Mouse (Mus musculus): ENCODE results near the gene Slc25a12.

Gene Slc25a12

GRCm38 (mm10) chr2:71349511-71349910 is 18.0 kb downstream of the Slc25a12 start:
- no peak for DNase-seq

- DNase-seq = no peak
Observed at GRCm38 (mm10) chr2:71347732-71348490, 19.6 kb downstream of the Slc25a12 start.

GRCm38 (mm10) chr2:71347160-71347559 is 20.4 kb downstream of the Slc25a12 start:
- no peak for DNase-seq

GRCm38 (mm10) chr2:71343884-71344640 is 23.5 kb downstream of the Slc25a12 start:
- DNase-seq = no peak

- DNase-seq = no peak
Observed at GRCm38 (mm10) chr2:71340126-71340525, 27.4 kb downstream of the Slc25a12 start.

- no peak for DNase-seq
Observed at GRCm38 (mm10) chr2:71338145-71338796, 29.3 kb downstream of the Slc25a12 start.

GRCm38 (mm10) chr2:71336631-71337030 is 30.9 kb downstream of the Slc25a12 start:
- DNase-seq = no peak

- DNase-seq = no peak
Observed at GRCm38 (mm10) chr2:71336209-71336608, 31.3 kb downstream of the Slc25a12 start.

- no peak for DNase-seq
Observed at GRCm38 (mm10) chr2:71333986-71334822, 33.3 kb downstream of the Slc25a12 start.

- DNase-seq = no peak
Observed at GRCm38 (mm10) chr2:71329761-71330160, 37.8 kb downstream of the Slc25a12 start.

- no peak for DNase-seq
Observed at GRCm38 (mm10) chr2:71328391-71329160, 39.0 kb downstream of the Slc25a12 start.

GRCm38 (mm10) chr2:71327715-71328114 is 39.8 kb downstream of the Slc25a12 start:
- no peak for DNase-seq

GRCm38 (mm10) chr2:71326766-71327464 is 40.6 kb downstream of the Slc25a12 start:
- no peak for DNase-seq

- no peak for DNase-seq
Observed at GRCm38 (mm10) chr2:71323886-71324285, 43.7 kb downstream of the Slc25a12 start.

GRCm38 (mm10) chr2:71321486-71321885 is 46.1 kb downstream of the Slc25a12 start:
- DNase-seq = no peak

- no peak for DNase-seq
Observed at GRCm38 (mm10) chr2:71316116-71316789, 51.3 kb downstream of the Slc25a12 start.

- no peak for DNase-seq
Observed at GRCm38 (mm10) chr2:71315022-71315421, 52.5 kb downstream of the Slc25a12 start.

- no peak for DNase-seq
Observed at GRCm38 (mm10) chr2:71314080-71314479, 53.5 kb downstream of the Slc25a12 start.

GRCm38 (mm10) chr2:71312067-71312466 is 55.5 kb downstream of the Slc25a12 start:
- no peak for DNase-seq

- DNase-seq = no peak
Observed at GRCm38 (mm10) chr2:71309726-71310125, 57.8 kb downstream of the Slc25a12 start.

GRCm38 (mm10) chr2:71306357-71306756 is 61.2 kb downstream of the Slc25a12 start:
- DNase-seq = no peak

Data from kidney, adult 18-20 months (tissue).